Mouse (Mus musculus) hindbrain, embryonic 12.5 days (tissue): ENCODE results near the gene Tbx4. TPM values are rescaled to one million over a fixed set of nuclear protein-coding genes. Genes with fewer than 3 reads are reported as not detected.

Experiments
- ATAC-seq: fragments of 200-750 bp; cut with Nextera tagmentation; 2 replicates; pipeline ENCODE4 v1.8.0; 2017; ENCODE audit warnings: moderate TSS enrichment; ENCODE audit not compliant: low FRiP score
- H3K27ac ChIP-seq: fragments of 300-500 bp; sonication (generic); 2 replicates; pipeline ENCODE4 v1.5.1; 2016; ENCODE audit warnings: mild to moderate bottlenecking
- H3K27me3 ChIP-seq: fragments of 300-500 bp; sonication (generic); 2 replicates; pipeline ENCODE4 v1.6.1; 2016; ENCODE audit warnings: mild to moderate bottlenecking
- H3K36me3 ChIP-seq: fragments of 300-500 bp; sonication (generic); 2 replicates; pipeline ENCODE4 v1.6.1; 2016; ENCODE audit warnings: mild to moderate bottlenecking
- H3K4me1 ChIP-seq: fragments of 300-500 bp; sonication (generic); 2 replicates; pipeline ENCODE4 v1.6.1; 2016
- H3K4me2 ChIP-seq: fragments of 300-500 bp; sonication (generic); replicated peaks from 2 replicates; pipeline ENCODE4 v1.6.1; 2016; ENCODE audit warnings: mild to moderate bottlenecking
- H3K4me3 ChIP-seq: fragments of 300-500 bp; sonication (generic); 2 replicates; pipeline ENCODE4 v1.5.1; 2016; ENCODE audit warnings: mild to moderate bottlenecking
- H3K9ac ChIP-seq: fragments of 300-500 bp; sonication (generic); 2 replicates; pipeline ENCODE4 v1.6.1; 2016; ENCODE audit warnings: mild to moderate bottlenecking, moderate library complexity
- H3K9me3 ChIP-seq: fragments of 300-500 bp; sonication (generic); replicated peaks from 2 replicates; pipeline ENCODE4 v1.6.1; 2016; ENCODE audit warnings: mild to moderate bottlenecking
- WGBS: fragments of 180-500 bp; shearing (Covaris S2); methylation state at CpG from one replicate; pipeline ENCODE4 v1.1.7; 2016; 5-methylcytosine and 5-hydroxymethylcytosine counted together
- polyA plus RNA-seq: library from polyadenylated mRNA; unstranded; fragments of >200 nt; fragmentation: Nextera tagmentation; extraction: Ambion mirVana; gene quantifications from 2 replicates; pipeline ENCODE4 v1.2.1, GENCODE M21; 2016

Tbx4 gene
- polyA plus RNA-seq, 1 experiment from 2014 or later: 0.57 TPM

DNA sequence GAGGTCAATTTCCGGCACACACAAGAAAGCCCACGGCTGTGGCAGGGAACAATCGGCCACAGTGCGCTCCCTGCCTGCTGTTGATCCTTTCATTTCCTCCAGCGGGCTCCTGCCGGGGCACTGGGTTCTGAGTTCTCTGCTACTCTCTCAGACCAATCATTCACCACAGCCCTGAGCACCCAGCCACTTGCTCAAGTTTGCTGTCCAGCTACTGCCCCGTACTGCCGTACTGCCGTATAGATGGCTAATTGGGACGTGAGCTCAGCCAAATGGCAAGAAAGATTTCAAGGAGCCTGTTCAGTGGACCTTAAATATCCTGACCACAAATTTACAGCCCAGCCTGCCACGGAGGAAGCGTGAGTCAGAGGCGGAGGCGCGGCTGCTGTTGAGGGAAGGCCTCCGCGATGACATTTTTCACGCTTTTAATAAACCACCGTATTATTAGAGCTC lies 39.1 kb downstream of the Tbx4 start:
- Histone ChIP-seq H3K9me3 (no peaks in the 10 kb centered on the region), H3K36me3 (no peaks in the 10 kb centered on the region), H3K27ac (no peak overlapping the region), H3K9ac (no peak overlapping the region), H3K4me2 (peak overlapping the region; percentile 47), H3K4me1 (peaks cover 11% of the 10 kb centered on the region), H3K4me3 (peak overlapping the region; percentile 19), H3K27me3 (peaks cover 64% of the 10 kb centered on the region)
- ATAC-seq: no peak
- WGBS: 5% methylated on average over 19 of the region's 19 CpGs

DNA sequence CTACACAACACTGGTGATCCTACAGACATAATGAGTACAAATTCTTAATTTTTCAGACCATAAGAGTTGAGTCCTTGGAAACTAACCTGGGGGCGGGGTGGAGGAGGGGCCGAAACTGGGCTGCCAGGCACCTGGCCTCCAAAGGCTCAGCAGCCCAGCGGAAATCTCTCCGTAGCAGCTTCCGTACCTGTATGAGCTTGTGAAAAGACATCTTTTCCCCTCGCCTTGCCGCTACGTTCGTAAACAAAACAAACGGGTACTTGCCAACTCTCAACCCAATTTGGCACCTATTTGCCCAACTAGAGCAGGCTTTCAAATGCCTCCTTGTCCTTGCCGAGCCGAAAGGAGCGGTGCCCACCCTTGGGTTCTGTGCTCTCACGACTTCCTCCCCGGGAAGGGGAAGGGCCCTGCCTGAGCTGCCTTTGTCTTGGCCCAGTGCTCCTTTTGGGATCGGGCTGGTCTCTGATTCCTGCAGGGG lies 40.1 kb downstream of the Tbx4 start:
- Histone ChIP-seq H3K27me3 (peaks cover 64% of the 10 kb centered on the region), H3K4me3 (0 out of 2 replicates have a peak overlapping the region, but pooled peaks have one; percentile 2), H3K36me3 (no peaks in the 10 kb centered on the region), H3K9ac (no peak overlapping the region), H3K4me1 (peaks cover 11% of the 10 kb centered on the region), H3K4me2 (peak overlapping the region; percentile 29), H3K9me3 (no peaks in the 10 kb centered on the region), H3K27ac (no peak overlapping the region)
- 3% methylated on average over 16 of the region's 16 CpGs for WGBS
- no peak for ATAC-seq

DNA sequence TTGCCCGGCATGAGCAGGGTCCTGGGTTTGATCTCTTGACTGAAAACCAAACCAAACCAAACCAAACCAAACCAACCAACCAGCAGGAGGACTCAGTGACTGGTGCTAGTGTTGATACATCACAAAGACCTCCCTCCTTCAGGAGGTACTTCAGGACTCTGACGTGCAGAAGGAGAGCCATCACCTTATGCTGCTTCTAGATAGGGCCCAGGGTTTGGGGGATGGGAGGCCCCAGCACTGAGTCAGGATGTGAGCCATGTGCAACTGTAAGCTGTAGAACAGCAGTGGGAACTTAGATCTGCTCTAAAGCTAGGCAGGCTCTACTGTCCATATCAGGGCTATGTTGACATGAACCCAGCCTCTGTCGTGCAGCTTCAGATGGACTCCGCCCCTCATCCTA lies 41.9 kb downstream of the Tbx4 start:
- Histone ChIP-seq H3K9ac (no peak overlapping the region), H3K4me1 (peaks cover 11% of the 10 kb centered on the region), H3K4me2 (no peak overlapping the region), H3K4me3 (no peak overlapping the region), H3K27me3 (peaks cover 46% of the 10 kb centered on the region), H3K9me3 (no peaks in the 10 kb centered on the region), H3K36me3 (no peaks in the 10 kb centered on the region), H3K27ac (no peak overlapping the region)
- WGBS: 72% methylated on average over 4 of the region's 4 CpGs
- ATAC-seq: no peak

DNA sequence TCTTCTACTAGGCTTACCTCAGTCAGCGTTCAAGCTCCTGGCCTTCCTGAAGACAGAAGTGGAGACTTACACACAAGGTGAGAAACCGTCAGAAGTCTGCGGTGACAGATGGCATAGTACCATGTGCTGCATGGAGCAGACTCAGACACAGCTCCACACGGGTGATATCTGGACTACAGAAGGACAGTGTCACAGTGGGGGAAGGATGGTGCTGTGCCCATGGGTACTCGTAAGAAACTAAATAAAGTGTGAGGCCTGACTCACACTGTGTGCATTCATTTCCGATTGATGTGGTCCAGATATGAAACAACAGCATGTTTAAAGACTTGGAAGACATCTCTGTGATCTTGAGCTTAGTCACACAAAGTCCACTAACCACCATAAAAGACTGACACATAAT lies 43.4 kb downstream of the Tbx4 start:
- peaks cover 31% of the 10 kb centered on the region for H3K27me3 ChIP-seq
- no peak overlapping the region for H3K4me2 ChIP-seq
- peaks cover 11% of the 10 kb centered on the region for H3K4me1 ChIP-seq
- H3K36me3 ChIP-seq: no peaks in the 10 kb centered on the region
- ATAC-seq: no peak
- H3K9me3 ChIP-seq: no peaks in the 10 kb centered on the region
- H3K9ac ChIP-seq: no peak overlapping the region
- H3K4me3 ChIP-seq: no peak overlapping the region
- no peak overlapping the region for H3K27ac ChIP-seq
- 85% methylated on average over 6 of the region's 6 CpGs for WGBS

DNA sequence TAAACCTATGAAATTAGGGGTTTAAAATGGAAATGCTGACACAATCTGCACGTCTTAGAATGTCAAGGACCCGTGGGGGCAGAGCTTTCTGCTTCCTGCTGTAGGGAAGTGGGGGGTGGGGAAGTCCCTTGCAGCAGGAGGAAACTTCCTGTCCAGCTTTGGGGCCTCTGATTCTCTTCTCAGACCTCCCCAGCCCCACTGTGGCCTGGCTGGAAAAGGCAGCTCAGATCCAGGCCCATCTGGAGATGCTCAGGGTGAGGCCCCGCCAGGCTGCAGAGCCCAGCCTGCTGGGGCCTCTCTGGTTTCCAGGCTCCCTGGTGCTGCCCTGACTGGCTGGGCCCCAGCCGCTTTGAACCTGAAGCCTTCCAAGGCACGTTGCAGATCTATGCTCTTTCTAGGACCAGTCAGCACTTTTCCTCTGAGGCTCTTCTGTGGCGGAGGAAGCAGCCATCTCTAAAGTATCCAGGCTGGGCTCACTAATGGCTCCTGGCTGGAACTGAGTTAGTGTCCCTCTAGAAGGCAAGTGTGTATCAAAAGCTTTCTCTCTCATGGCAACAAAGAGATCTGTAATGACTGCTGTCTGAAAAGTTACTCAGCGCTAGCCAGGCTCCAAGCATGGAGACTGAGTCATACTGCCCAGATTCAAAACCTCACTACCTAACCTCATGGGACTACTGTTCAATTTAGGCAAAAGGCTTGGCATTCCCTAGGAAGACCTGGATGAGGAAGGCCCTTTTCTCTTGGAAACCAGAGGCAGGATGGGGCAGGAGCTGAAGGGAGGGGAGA lies 55.8 kb downstream of the Tbx4 start:
- Histone ChIP-seq H3K36me3 (no peaks in the 10 kb centered on the region), H3K27ac (peak overlapping the region; percentile 13), H3K4me3 (no peak overlapping the region), H3K4me1 (no peaks in the 10 kb centered on the region), H3K27me3 (no peaks in the 10 kb centered on the region), H3K4me2 (no peak overlapping the region), H3K9me3 (no peaks in the 10 kb centered on the region), H3K9ac (no peak overlapping the region)
- ATAC-seq: no peak
- 36% methylated on average over 7 of the region's 7 CpGs for WGBS

DNA sequence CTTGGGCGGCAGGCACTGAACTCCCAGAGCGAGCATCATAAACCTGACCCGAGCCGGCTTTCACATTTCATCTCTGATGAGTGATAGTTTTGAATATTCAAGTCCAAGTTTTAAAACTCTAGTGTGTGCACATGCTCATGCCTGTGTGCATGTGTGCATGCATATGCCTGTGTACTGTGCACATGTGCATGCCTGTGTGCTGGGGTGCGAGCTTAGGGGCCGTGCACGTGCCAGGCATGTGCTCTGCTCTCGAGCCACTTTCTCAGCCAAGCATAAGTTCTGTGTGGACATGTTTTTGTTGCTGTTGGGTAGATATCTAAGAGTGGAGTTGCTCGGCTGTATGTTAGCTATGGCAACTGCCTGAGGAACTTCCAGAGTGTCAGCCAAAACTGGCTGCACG lies 62.5 kb downstream of the Tbx4 start:
- no peaks in the 10 kb centered on the region for H3K36me3 ChIP-seq
- H3K4me1 ChIP-seq: no peaks in the 10 kb centered on the region
- ATAC-seq: no peak
- no peak overlapping the region for H3K9ac ChIP-seq
- H3K4me2 ChIP-seq: no peak overlapping the region
- no peaks in the 10 kb centered on the region for H3K27me3 ChIP-seq
- H3K9me3 ChIP-seq: no peaks in the 10 kb centered on the region
- no peak overlapping the region for H3K4me3 ChIP-seq
- 88% methylated on average over 10 of the region's 10 CpGs for WGBS
- H3K27ac ChIP-seq: no peak overlapping the region

DNA sequence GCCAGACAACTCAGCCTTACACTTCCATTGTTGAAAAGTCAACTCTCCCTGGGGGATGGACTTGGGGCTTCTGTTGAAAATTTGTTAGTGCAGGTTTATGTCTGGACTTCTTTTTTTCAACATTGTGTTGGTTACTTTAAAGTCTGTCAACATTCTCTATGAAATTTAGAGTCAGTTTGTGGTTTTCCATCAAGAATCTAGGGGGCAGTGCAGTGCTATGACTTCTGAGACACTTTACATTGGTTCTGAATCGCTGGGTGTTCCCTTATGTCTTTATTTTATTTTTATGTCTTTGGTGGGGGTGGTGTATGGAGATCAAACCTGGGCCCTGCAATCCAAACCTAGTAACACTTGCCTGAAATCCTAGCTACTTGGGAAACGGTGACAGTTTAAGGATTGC lies 63.5 kb downstream of the Tbx4 start:
- H3K9ac ChIP-seq: no peak overlapping the region
- H3K4me2 ChIP-seq: no peak overlapping the region
- H3K27me3 ChIP-seq: no peaks in the 10 kb centered on the region
- no peak for ATAC-seq
- H3K4me3 ChIP-seq: no peak overlapping the region
- no peaks in the 10 kb centered on the region for H3K4me1 ChIP-seq
- 86% methylated on average over 2 of the region's 2 CpGs for WGBS
- H3K9me3 ChIP-seq: no peaks in the 10 kb centered on the region
- no peak overlapping the region for H3K27ac ChIP-seq
- H3K36me3 ChIP-seq: no peaks in the 10 kb centered on the region

DNA sequence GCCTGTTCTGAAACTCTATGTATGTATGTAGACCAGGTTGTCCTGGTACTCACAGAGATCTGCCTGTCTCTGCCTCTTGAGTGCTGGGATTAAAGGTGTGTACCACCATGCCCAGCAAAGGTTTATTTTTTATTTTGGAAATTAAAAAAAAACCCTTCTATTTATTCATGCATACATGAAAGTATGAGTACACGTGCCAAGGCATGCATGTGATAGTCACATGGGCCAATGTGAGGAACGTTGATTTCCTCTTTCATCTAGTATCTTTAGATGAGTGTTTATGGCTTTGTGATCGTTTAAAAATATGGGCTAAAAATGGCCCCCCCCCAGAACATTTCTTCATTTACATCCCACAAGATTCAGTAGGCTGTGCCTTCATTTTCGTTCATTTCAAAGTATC lies 66.3 kb downstream of the Tbx4 start:
- H3K36me3 ChIP-seq: no peaks in the 10 kb centered on the region
- no peak overlapping the region for H3K27ac ChIP-seq
- H3K4me3 ChIP-seq: no peak overlapping the region
- H3K4me2 ChIP-seq: no peak overlapping the region
- no peak overlapping the region for H3K9ac ChIP-seq
- WGBS: 88% methylated on average over 4 of the region's 4 CpGs
- no peaks in the 10 kb centered on the region for H3K4me1 ChIP-seq
- H3K27me3 ChIP-seq: no peaks in the 10 kb centered on the region
- no peak for ATAC-seq
- H3K9me3 ChIP-seq: no peaks in the 10 kb centered on the region

DNA sequence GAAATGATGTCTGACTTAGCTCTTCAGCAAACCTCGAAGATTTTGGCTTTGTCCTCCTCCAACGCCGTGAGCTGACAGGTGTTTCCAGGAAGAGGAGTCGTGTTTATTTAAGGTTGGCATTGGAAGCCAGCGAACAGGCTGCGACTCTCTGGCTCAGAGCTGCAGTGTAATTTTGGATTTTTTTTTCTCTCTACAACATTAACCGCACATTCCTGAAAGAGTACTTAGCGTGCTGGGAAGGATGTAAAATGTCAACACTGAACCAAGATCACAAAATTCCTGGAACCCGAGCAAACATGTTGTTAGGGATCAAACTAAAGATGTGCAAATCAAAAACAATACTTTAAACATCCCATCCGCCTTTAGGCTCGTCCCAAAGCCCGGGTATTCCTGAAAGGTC lies 69.4 kb downstream of the Tbx4 start:
- no peak overlapping the region for H3K27ac ChIP-seq
- H3K9ac ChIP-seq: no peak overlapping the region
- no peaks in the 10 kb centered on the region for H3K27me3 ChIP-seq
- no peak overlapping the region for H3K4me3 ChIP-seq
- 82% methylated on average over 12 of the region's 12 CpGs for WGBS
- no peak for ATAC-seq
- H3K36me3 ChIP-seq: no peaks in the 10 kb centered on the region
- no peak overlapping the region for H3K4me2 ChIP-seq
- no peaks in the 10 kb centered on the region for H3K9me3 ChIP-seq
- H3K4me1 ChIP-seq: no peaks in the 10 kb centered on the region

DNA sequence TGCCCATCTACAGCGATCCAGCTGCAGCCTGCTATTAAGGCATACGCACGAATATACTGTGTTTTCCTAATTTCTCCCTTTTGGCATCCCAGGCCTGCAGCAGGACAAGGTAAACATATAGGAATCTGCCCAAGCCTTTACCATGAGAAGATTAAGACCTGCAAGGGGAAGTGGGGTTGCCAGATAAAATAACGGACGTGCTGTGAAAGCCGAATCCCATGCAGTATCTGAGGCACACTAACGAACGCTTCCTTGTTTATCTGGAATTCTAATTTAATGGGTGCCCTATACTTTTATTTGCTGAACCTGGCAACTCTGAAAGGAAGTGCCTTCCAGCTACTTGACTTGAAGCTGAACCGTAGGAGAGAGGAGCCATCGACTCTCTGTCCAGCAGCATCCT lies 70.2 kb downstream of the Tbx4 start:
- ATAC-seq: no peak
- WGBS: 82% methylated on average over 10 of the region's 10 CpGs
- H3K27me3 ChIP-seq: no peaks in the 10 kb centered on the region

DNA sequence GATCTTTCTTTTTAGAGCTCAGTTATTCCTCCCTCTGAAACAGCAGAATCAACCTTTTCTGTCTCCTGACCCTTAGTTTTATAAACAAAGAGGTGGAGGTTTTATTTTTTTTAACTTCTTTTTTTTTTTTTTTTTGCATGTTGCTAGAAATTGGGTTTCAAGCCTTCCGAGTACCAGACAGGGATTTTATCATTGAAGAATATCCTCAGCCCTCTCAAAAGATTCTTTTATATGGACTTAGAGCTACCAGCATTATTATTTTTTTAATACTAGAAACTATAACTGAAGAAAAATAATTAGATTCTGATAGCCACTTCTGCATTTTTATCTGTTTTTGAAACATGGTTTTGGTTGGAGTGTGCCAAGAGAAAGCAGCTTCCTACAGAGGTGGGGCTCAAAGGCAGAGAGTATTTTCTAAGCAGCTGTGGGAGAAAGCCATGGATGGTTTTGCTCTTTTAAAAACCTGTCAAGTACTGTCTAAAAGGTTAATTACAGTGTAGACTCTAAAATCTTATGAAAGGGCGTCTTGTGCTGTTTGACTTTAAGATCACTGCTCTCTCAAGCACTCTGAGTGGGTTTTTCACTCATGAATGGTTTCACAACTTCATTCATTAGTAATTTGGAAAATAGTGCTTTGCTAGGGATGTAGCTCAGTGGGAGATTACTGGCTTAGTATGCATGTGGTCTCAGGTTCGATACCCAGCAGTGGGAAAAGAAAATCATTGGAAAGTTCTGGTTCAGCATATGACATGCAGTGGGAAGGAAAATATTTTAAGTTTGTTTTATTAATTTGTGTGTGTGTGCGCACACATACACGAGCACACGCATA lies 70.9 kb downstream of the Tbx4 start:
- Histone ChIP-seq H3K9ac (no peak overlapping the region), H3K27me3 (no peaks in the 10 kb centered on the region), H3K4me1 (no peaks in the 10 kb centered on the region), H3K36me3 (no peaks in the 10 kb centered on the region), H3K9me3 (no peaks in the 10 kb centered on the region), H3K4me3 (no peak overlapping the region), H3K27ac (no peak overlapping the region), H3K4me2 (no peak overlapping the region)
- ATAC-seq: no peak
- WGBS: 84% methylated on average over 6 of the region's 6 CpGs

More for the DNA sequence above, 70.2 kb downstream of the Tbx4 start:
- Histone ChIP-seq H3K36me3 (no peaks in the 10 kb centered on the region), H3K9me3 (no peaks in the 10 kb centered on the region), H3K9ac (no peak overlapping the region), H3K4me1 (no peaks in the 10 kb centered on the region), H3K4me2 (no peak overlapping the region), H3K27ac (no peak overlapping the region), H3K4me3 (no peak overlapping the region)

DNA sequence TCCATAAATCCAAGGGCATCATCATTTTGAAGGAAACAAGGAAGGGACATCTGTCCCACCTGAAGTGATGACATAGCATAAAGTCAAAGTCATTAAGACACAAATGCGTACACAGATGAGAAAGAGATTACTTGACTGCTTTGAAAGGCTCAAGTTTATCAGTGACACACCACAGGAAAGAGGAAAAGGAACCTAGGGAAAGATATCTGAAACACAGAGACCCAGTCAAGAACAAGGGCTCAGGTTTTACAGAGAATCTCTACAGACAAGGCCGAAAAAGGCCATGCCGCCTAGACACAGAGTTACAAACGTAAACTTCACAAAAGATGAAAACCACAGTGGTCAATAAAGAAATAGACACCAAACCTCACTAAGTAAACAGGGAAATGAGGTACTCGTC lies 73.6 kb downstream of the Tbx4 start:
- H3K9me3 ChIP-seq: no peaks in the 10 kb centered on the region
- no peaks in the 10 kb centered on the region for H3K27me3 ChIP-seq
- no peak for ATAC-seq
- H3K27ac ChIP-seq: no peak overlapping the region
- 87% methylated on average over 5 of the region's 5 CpGs for WGBS
- H3K4me2 ChIP-seq: no peak overlapping the region
- H3K4me1 ChIP-seq: no peaks in the 10 kb centered on the region
- H3K36me3 ChIP-seq: no peaks in the 10 kb centered on the region
- H3K4me3 ChIP-seq: no peak overlapping the region
- no peak overlapping the region for H3K9ac ChIP-seq
